Mouse (Mus musculus): ENCODE measurements around the gene Tenm4. TPM values are rescaled to one million over a fixed set of nuclear protein-coding genes. Genes with fewer than 3 reads are reported as not detected.

Tenm4 gene
- polyA plus RNA-seq, 1 experiment from 2014 or later: 31.3 TPM

DNA sequence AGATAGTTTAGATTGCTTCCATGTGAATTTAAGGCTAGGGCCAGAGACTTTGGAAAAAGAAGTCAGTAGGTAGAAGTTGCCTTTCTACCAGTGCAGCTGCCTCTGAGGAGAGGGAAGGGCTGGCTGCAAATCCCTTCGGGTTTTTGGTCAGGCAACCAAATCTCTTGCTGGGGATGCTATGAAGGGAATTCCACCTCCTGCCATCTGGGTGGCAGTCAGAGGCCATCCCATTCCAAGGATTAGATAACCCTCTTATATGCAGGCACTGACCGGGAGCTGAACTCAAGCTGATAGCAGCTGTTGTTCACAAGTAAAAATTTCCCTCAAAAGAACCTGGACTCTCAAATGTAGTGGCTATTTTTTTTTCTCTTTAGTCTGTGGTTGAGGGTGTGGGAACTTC lies 132.9 kb downstream of the Tenm4 start:
- ATAC-seq (ENCODE audit: low read depth): 0 out of 2 replicates have a peak, but pooled peaks have one; percentile 34
- 47% methylated on average over 2 of the region's 2 CpGs for WGBS

DNA sequence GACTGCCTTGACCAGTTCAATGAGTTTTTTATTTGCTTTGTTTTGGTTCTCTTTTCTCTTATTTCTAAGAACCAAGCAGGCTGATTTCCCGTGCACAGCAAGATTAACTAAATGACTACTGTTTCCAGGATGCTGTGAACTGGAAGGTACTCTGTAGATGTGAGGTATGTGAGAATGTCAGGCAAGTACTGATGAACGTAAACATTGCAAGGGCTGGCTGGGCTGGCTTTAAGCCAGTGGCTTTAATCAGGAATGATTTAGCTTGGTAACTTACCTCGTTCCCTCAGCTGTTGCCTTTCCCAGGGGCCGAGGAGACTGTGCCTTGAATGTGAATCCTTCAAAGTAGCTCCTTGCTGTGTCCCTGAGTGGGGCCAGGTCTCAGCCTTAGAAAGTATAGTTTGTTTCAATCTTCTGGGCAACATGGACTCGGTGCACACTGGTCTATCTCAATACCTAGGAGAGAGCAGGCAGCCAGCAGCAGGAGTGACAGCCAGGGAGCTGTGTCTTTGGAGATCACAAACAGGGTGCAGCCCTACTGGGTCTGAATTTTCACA lies 134.4 kb downstream of the Tenm4 start:
- Histone ChIP-seq H3K9me3 (ENCODE audit: control insufficient read depth, low read length) (0 out of 2 replicates have a peak, but pooled peaks cover 4% of the 10 kb centered on the region), H3K9ac (ENCODE audit: low read depth, low read length) (no peak overlapping the region), H3K4me3 (ENCODE audit: low read depth, low read length) (no peak overlapping the region), H3K36me3 (ENCODE audit: control insufficient read depth, insufficient read depth, low read length) (no peaks in the 10 kb centered on the region), H3K4me1 (ENCODE audit: control insufficient read depth, insufficient read depth, low read length) (peaks cover 16% of the 10 kb centered on the region), H3K27me3 (replicated peaks; ENCODE audit: control insufficient read depth, insufficient read depth, low read length) (no peaks in the 10 kb centered on the region), H3K4me2 (ENCODE audit: low read depth, low read length) (no peak overlapping the region), H3K27ac (replicated peaks; ENCODE audit: low read depth, low read length) (no peak overlapping the region)
- 49% methylated on average over 5 of the region's 5 CpGs for WGBS
- no peak for ATAC-seq (ENCODE audit: low read depth)
- peak; percentile 72 for DNase-seq (ENCODE audit: low spot score)

More for the DNA sequence above, 132.9 kb downstream of the Tenm4 start:
- Histone ChIP-seq H3K27me3 (replicated peaks; ENCODE audit: control insufficient read depth, insufficient read depth, low read length) (no peaks in the 10 kb centered on the region), H3K9me3 (ENCODE audit: control insufficient read depth, low read length) (0 out of 2 replicates have a peak, but pooled peaks cover under 1% of the 10 kb centered on the region), H3K9ac (ENCODE audit: low read depth, low read length) (no peak overlapping the region), H3K27ac (replicated peaks; ENCODE audit: low read depth, low read length) (no peak overlapping the region), H3K4me1 (ENCODE audit: control insufficient read depth, insufficient read depth, low read length) (peaks cover 16% of the 10 kb centered on the region), H3K4me2 (ENCODE audit: low read depth, low read length) (no peak overlapping the region), H3K36me3 (ENCODE audit: control insufficient read depth, insufficient read depth, low read length) (no peaks in the 10 kb centered on the region), H3K4me3 (ENCODE audit: low read depth, low read length) (no peak overlapping the region)
- peak; percentile 80 for DNase-seq (ENCODE audit: low spot score)

GRCm38 (mm10) chr7:96308106-96308505 lies 137.1 kb downstream of the Tenm4 start:
- H3K36me3 ChIP-seq (ENCODE audit: control insufficient read depth, insufficient read depth, low read length): no peaks in the 10 kb centered on the region
- no peak overlapping the region for H3K9ac ChIP-seq (ENCODE audit: low read depth, low read length)
- ATAC-seq (ENCODE audit: low read depth): no peak
- no peak overlapping the region for H3K27ac ChIP-seq (replicated peaks; ENCODE audit: low read depth, low read length)
- no peak overlapping the region for H3K4me2 ChIP-seq (ENCODE audit: low read depth, low read length)
- 0 out of 2 replicates have a peak, but pooled peaks cover 4% of the 10 kb centered on the region for H3K9me3 ChIP-seq (ENCODE audit: control insufficient read depth, low read length)
- 31% methylated on average over 6 of the region's 6 CpGs for WGBS
- DNase-seq (ENCODE audit: low spot score): peak; percentile 54
- H3K4me1 ChIP-seq (ENCODE audit: control insufficient read depth, insufficient read depth, low read length): peaks cover 15% of the 10 kb centered on the region
- no peaks in the 10 kb centered on the region for H3K27me3 ChIP-seq (replicated peaks; ENCODE audit: control insufficient read depth, insufficient read depth, low read length)
- no peak overlapping the region for H3K4me3 ChIP-seq (ENCODE audit: low read depth, low read length)

- peaks cover 5% of the 10 kb centered on the region; the same call in 1 of the 2 replicates for H3K9me3 ChIP-seq (ENCODE audit: control insufficient read depth, low read length)
- no peak for DNase-seq (ENCODE audit: low spot score)
- 89% methylated on average over 4 of the region's 4 CpGs for WGBS
Observed at GRCm38 (mm10) chr7:96329343-96329742, 158.3 kb downstream of the Tenm4 start.

GRCm38 (mm10) chr7:96331186-96331585 lies 160.1 kb downstream of the Tenm4 start:
- no peak for ATAC-seq (ENCODE audit: low read depth)
- WGBS: 79% methylated on average over 1 of the region's 1 CpGs
- Histone ChIP-seq H3K27me3 (replicated peaks; ENCODE audit: control insufficient read depth, insufficient read depth, low read length) (no peaks in the 10 kb centered on the region), H3K4me3 (ENCODE audit: low read depth, low read length) (no peak overlapping the region), H3K27ac (replicated peaks; ENCODE audit: low read depth, low read length) (no peak overlapping the region), H3K36me3 (ENCODE audit: control insufficient read depth, insufficient read depth, low read length) (no peaks in the 10 kb centered on the region), H3K4me1 (ENCODE audit: control insufficient read depth, insufficient read depth, low read length) (no peaks in the 10 kb centered on the region), H3K9ac (ENCODE audit: low read depth, low read length) (no peak overlapping the region), H3K9me3 (ENCODE audit: control insufficient read depth, low read length) (no peaks in the 10 kb centered on the region), H3K4me2 (ENCODE audit: low read depth, low read length) (no peak overlapping the region)
- no peak for DNase-seq (ENCODE audit: low spot score)

More at GRCm38 (mm10) chr7:96329343-96329742, 158.3 kb downstream of the Tenm4 start:
- no peak overlapping the region for H3K4me3 ChIP-seq (ENCODE audit: low read depth, low read length)
- no peak overlapping the region for H3K9ac ChIP-seq (ENCODE audit: low read depth, low read length)
- H3K36me3 ChIP-seq (ENCODE audit: control insufficient read depth, insufficient read depth, low read length): peaks cover 6% of the 10 kb centered on the region; the same call in 1 of the 2 replicates
- no peak for ATAC-seq (ENCODE audit: low read depth)
- H3K27me3 ChIP-seq (replicated peaks; ENCODE audit: control insufficient read depth, insufficient read depth, low read length): no peaks in the 10 kb centered on the region
- no peak overlapping the region for H3K27ac ChIP-seq (replicated peaks; ENCODE audit: low read depth, low read length)
- H3K4me1 ChIP-seq (ENCODE audit: control insufficient read depth, insufficient read depth, low read length): no peaks in the 10 kb centered on the region
- no peak overlapping the region for H3K4me2 ChIP-seq (ENCODE audit: low read depth, low read length)

DNA sequence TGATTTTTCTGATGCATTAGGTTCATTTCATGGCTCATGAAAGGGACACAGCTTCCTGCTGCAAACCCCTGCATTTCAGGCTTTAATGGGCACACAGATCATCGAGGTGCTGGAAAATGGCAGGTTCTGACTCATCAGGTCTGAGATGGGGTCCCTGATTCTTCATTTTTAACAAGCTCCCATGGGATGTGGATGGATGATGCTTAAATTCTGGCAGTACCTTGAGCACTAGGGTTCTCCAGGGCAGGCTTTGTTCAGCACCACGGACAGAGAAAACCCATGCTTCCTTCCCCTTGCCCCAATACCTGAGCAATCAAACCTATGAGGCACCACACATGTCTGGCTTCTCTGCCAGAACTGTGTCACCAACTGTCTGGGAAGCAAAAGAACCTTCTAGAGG lies 163.3 kb downstream of the Tenm4 start:
- H3K9ac ChIP-seq (ENCODE audit: low read depth, low read length): no peak overlapping the region
- ATAC-seq (ENCODE audit: low read depth) (no peak), DNase-seq (ENCODE audit: low spot score) (peak; percentile 53)
- H3K4me1 ChIP-seq (ENCODE audit: control insufficient read depth, insufficient read depth, low read length): no peaks in the 10 kb centered on the region
- WGBS: 37% methylated on average over 2 of the region's 2 CpGs
- H3K9me3 ChIP-seq (ENCODE audit: control insufficient read depth, low read length): no peaks in the 10 kb centered on the region
- H3K27ac ChIP-seq (replicated peaks; ENCODE audit: low read depth, low read length): no peak overlapping the region
- no peak overlapping the region for H3K4me3 ChIP-seq (ENCODE audit: low read depth, low read length)
- no peaks in the 10 kb centered on the region for H3K27me3 ChIP-seq (replicated peaks; ENCODE audit: control insufficient read depth, insufficient read depth, low read length)
- no peaks in the 10 kb centered on the region for H3K36me3 ChIP-seq (ENCODE audit: control insufficient read depth, insufficient read depth, low read length)
- H3K4me2 ChIP-seq (ENCODE audit: low read depth, low read length): no peak overlapping the region

DNA sequence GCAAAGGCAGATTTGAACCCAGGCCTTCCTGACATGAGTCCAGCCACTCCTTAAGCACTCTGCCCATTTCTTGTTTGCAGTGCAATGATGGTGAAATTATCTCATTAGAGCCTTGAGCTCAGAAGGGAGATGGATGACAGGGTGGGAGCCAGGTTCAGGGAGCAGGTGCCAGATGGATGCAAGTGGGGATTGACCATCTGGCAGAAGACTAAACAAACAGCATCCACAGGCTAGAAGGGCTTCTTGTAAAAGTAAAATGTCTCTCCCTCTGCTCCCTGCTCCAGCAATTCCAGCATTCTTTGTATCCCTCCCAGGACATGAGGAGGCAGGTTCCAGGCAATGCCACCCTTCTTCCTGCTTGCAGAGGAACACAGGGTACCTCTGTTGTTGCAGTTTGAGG lies 165.3 kb downstream of the Tenm4 start:
- Histone ChIP-seq H3K9ac (ENCODE audit: low read depth, low read length) (no peak overlapping the region), H3K27me3 (replicated peaks; ENCODE audit: control insufficient read depth, insufficient read depth, low read length) (no peaks in the 10 kb centered on the region), H3K9me3 (ENCODE audit: control insufficient read depth, low read length) (no peaks in the 10 kb centered on the region), H3K36me3 (ENCODE audit: control insufficient read depth, insufficient read depth, low read length) (no peaks in the 10 kb centered on the region), H3K4me2 (ENCODE audit: low read depth, low read length) (no peak overlapping the region), H3K4me3 (ENCODE audit: low read depth, low read length) (no peak overlapping the region), H3K4me1 (ENCODE audit: control insufficient read depth, insufficient read depth, low read length) (no peaks in the 10 kb centered on the region), H3K27ac (replicated peaks; ENCODE audit: low read depth, low read length) (no peak overlapping the region)
- no peak for DNase-seq (ENCODE audit: low spot score)
- no peak for ATAC-seq (ENCODE audit: low read depth)

- Histone ChIP-seq H3K4me1 (ENCODE audit: control insufficient read depth, insufficient read depth, low read length) (no peaks in the 10 kb centered on the region), H3K27me3 (replicated peaks; ENCODE audit: control insufficient read depth, insufficient read depth, low read length) (no peaks in the 10 kb centered on the region), H3K9ac (ENCODE audit: low read depth, low read length) (no peak overlapping the region), H3K4me3 (ENCODE audit: low read depth, low read length) (no peak overlapping the region), H3K27ac (replicated peaks; ENCODE audit: low read depth, low read length) (no peak overlapping the region), H3K9me3 (ENCODE audit: control insufficient read depth, low read length) (no peaks in the 10 kb centered on the region), H3K4me2 (ENCODE audit: low read depth, low read length) (no peak overlapping the region), H3K36me3 (ENCODE audit: control insufficient read depth, insufficient read depth, low read length) (no peaks in the 10 kb centered on the region)
- WGBS: 76% methylated on average over 5 of the region's 5 CpGs
- no peak for DNase-seq (ENCODE audit: low spot score)
- ATAC-seq (ENCODE audit: low read depth): no peak
Observed at GRCm38 (mm10) chr7:96340826-96341225, 169.8 kb downstream of the Tenm4 start.

GRCm38 (mm10) chr7:96341479-96341878 lies 170.4 kb downstream of the Tenm4 start:
- H3K36me3 ChIP-seq (ENCODE audit: control insufficient read depth, insufficient read depth, low read length): no peaks in the 10 kb centered on the region
- H3K27me3 ChIP-seq (replicated peaks; ENCODE audit: control insufficient read depth, insufficient read depth, low read length): no peaks in the 10 kb centered on the region
- H3K4me2 ChIP-seq (ENCODE audit: low read depth, low read length): no peak overlapping the region
- no peak for DNase-seq (ENCODE audit: low spot score)
- no peak overlapping the region for H3K9ac ChIP-seq (ENCODE audit: low read depth, low read length)
- H3K4me1 ChIP-seq (ENCODE audit: control insufficient read depth, insufficient read depth, low read length): no peaks in the 10 kb centered on the region
- no peak overlapping the region for H3K27ac ChIP-seq (replicated peaks; ENCODE audit: low read depth, low read length)
- no peaks in the 10 kb centered on the region for H3K9me3 ChIP-seq (ENCODE audit: control insufficient read depth, low read length)
- H3K4me3 ChIP-seq (ENCODE audit: low read depth, low read length): no peak overlapping the region
- no peak for ATAC-seq (ENCODE audit: low read depth)
- WGBS: 77% methylated on average over 2 of the region's 2 CpGs
